Mouse (Mus musculus): ENCODE data around the gene Pkd1l2.

Gene Pkd1l2

GRCm38 (mm10) chr8:116952428-116952827 lies 129.8 kb downstream of the Pkd1l2 start:
- no peak for DNase-seq

- no peak for DNase-seq
Observed at GRCm38 (mm10) chr8:116951778-116952177, 130.5 kb downstream of the Pkd1l2 start.

- DNase-seq = no peak
Observed at GRCm38 (mm10) chr8:116951369-116951768, 130.9 kb downstream of the Pkd1l2 start.

GRCm38 (mm10) chr8:116947589-116947988 lies 134.7 kb downstream of the Pkd1l2 start:
- no peak for DNase-seq

GRCm38 (mm10) chr8:116946851-116947250 lies 135.4 kb downstream of the Pkd1l2 start:
- no peak for DNase-seq

- DNase-seq = no peak
Observed at GRCm38 (mm10) chr8:116946268-116946838, 135.9 kb downstream of the Pkd1l2 start.

All from cerebellum, adult 9-11 months (tissue).